Mouse (Mus musculus) midbrain, embryonic 14.5 days (tissue): ENCODE measurements around the gene Slc22a4. TPM values are rescaled to one million over a fixed set of nuclear protein-coding genes. Genes with fewer than 3 reads are reported as not detected.
"Not testable (repeated sequence)": the region's sequence is repeated elsewhere in the genome, so short reads cannot be mapped to it uniquely, and the experiment has no call there.

Experiments
- ATAC-seq: fragments of 200-750 bp; cut with Nextera tagmentation; 2 replicates; pipeline ENCODE4 v1.8.0; 2017; ENCODE audit warnings: moderate number of reproducible peaks, moderate library complexity; ENCODE audit not compliant: low FRiP score, low TSS enrichment
- DNase-seq: peaks from one replicate; pipeline ENCODE4 v3.0.0-alpha.2; 2015
- H3K27ac ChIP-seq: fragments of 300-500 bp; sonication (generic); replicated peaks from 2 replicates; pipeline ENCODE4 v1.5.1; 2014; ENCODE audit warnings: mild to moderate bottlenecking, low read depth, low read length, moderate library complexity
- H3K27me3 ChIP-seq: fragments of 300-500 bp; sonication (generic); 2 replicates; pipeline ENCODE4 v1.6.1; 2014; ENCODE audit warnings: low read length, control low read depth, mixed read lengths; ENCODE audit not compliant: control insufficient read depth, insufficient read depth
- H3K36me3 ChIP-seq: fragments of 300-500 bp; sonication (generic); 2 replicates; pipeline ENCODE4 v1.6.1; 2014; ENCODE audit warnings: low read length, control low read depth; ENCODE audit not compliant: control insufficient read depth, insufficient read depth
- H3K4me1 ChIP-seq: fragments of 300-500 bp; sonication (generic); 2 replicates; pipeline ENCODE4 v1.6.1; 2014; ENCODE audit warnings: mild to moderate bottlenecking, antibody characterized with exemption, low read length, control low read depth; ENCODE audit not compliant: control insufficient read depth, insufficient read depth
- H3K4me2 ChIP-seq: fragments of 300-500 bp; sonication (generic); 2 replicates; pipeline ENCODE4 v1.6.1; 2014; ENCODE audit warnings: mild to moderate bottlenecking, low read length, moderate library complexity
- H3K4me3 ChIP-seq: fragments of 300-500 bp; sonication (generic); replicated peaks from 2 replicates; pipeline ENCODE4 v1.5.1; 2014; ENCODE audit warnings: low read depth, low read length
- H3K9ac ChIP-seq: fragments of 300-500 bp; sonication (generic); replicated peaks from 2 replicates; pipeline ENCODE4 v1.6.1; 2014; ENCODE audit warnings: mild to moderate bottlenecking, low read length, moderate library complexity
- H3K9me3 ChIP-seq: fragments of 300-500 bp; sonication (generic); 2 replicates; pipeline ENCODE4 v1.6.1; 2016; ENCODE audit warnings: low read length, control low read depth, mixed read lengths; ENCODE audit not compliant: control insufficient read depth
- WGBS: fragments of 180-500 bp; shearing (Covaris S2); extraction: QIAGEN DNeasy Blood & Tissue Kit; methylation state at CpG from one replicate; pipeline ENCODE4 v1.1.7; 2014; 5-methylcytosine and 5-hydroxymethylcytosine counted together
- polyA plus RNA-seq: library from polyadenylated mRNA; unstranded; fragments of >200 nt; fragmentation: Nextera tagmentation; extraction: Ambion mirVana; gene quantifications from 2 replicates; pipeline ENCODE4 v1.2.1, GENCODE M21; 2014

The Slc22a4 gene
- polyA plus RNA-seq, 1 experiment from 2014 or later = 2.5 TPM

GRCm38 (mm10) chr11:53981396-53981795 is 46.5 kb downstream of the Slc22a4 start:
- Histone ChIP-seq H3K27me3 (peaks cover 11% of the 10 kb centered on the region; the same call in 1 of the 2 replicates), H3K9ac (no peak overlapping the region), H3K27ac (no peak overlapping the region), H3K9me3 (no peaks in the 10 kb centered on the region), H3K4me2 (no peak overlapping the region), H3K4me1 (peaks cover 7% of the 10 kb centered on the region; the same call in 1 of the 2 replicates), H3K36me3 (no peaks in the 10 kb centered on the region), H3K4me3 (no peak overlapping the region)
- ATAC-seq = no peak
- 93% methylated on average over 4 of the region's 4 CpGs for WGBS
- no peak for DNase-seq

GRCm38 (mm10) chr11:53979788-53980621 is 47.9 kb downstream of the Slc22a4 start, which contains the start of gene Slc22a21:
TSS of gene Slc22a21 (minus strand) at chr11:53980332.
- WGBS = 2% methylated on average over 73 of the region's 73 CpGs
- Histone ChIP-seq H3K27me3 (peaks cover 11% of the 10 kb centered on the region; the same call in 1 of the 2 replicates), H3K9me3 (no peaks in the 10 kb centered on the region), H3K36me3 (no peaks in the 10 kb centered on the region), H3K4me1 (peaks cover 7% of the 10 kb centered on the region; the same call in 1 of the 2 replicates), H3K27ac (no peak within 1 kb of the TSS), H3K4me2 (peak within 1 kb of the TSS; percentile 92), H3K4me3 (peak within 1 kb of the TSS; percentile 54), H3K9ac (peak within 1 kb of the TSS; percentile 48)
- ATAC-seq (peak; percentile 75), DNase-seq (peak; percentile 77)

GRCm38 (mm10) chr11:53979456-53979787 is 48.5 kb downstream of the Slc22a4 start:
- not testable (repeated sequence) for H3K36me3 ChIP-seq, DNase-seq, H3K4me1 ChIP-seq, H3K9me3 ChIP-seq, ATAC-seq, H3K27ac ChIP-seq
- Histone ChIP-seq H3K4me3 (peak overlapping the region; percentile 54), H3K27me3 (peaks cover 11% of the 10 kb centered on the region; the same call in 1 of the 2 replicates), H3K4me2 (peak overlapping the region; percentile 92), H3K9ac (peak overlapping the region; percentile 48)
- whole genome bisulfite sequencing = under 1% methylated on average over 23 of the region's 23 CpGs

GRCm38 (mm10) chr11:53977672-53978071 is 50.2 kb downstream of the Slc22a4 start:
- no peak overlapping the region for H3K4me3 ChIP-seq
- no peak overlapping the region for H3K9ac ChIP-seq
- H3K4me1 ChIP-seq = peaks cover 7% of the 10 kb centered on the region; the same call in 1 of the 2 replicates
- H3K27ac ChIP-seq = no peak overlapping the region
- peaks cover 11% of the 10 kb centered on the region; the same call in 1 of the 2 replicates for H3K27me3 ChIP-seq
- WGBS = 81% methylated on average over 3 of the region's 3 CpGs
- no peaks in the 10 kb centered on the region for H3K9me3 ChIP-seq
- H3K4me2 ChIP-seq = no peak overlapping the region
- no peaks in the 10 kb centered on the region for H3K36me3 ChIP-seq
- ATAC-seq (no peak), DNase-seq (peak; percentile 23)

GRCm38 (mm10) chr11:53975559-53975958 is 52.3 kb downstream of the Slc22a4 start:
- Histone ChIP-seq H3K4me3 (no peak overlapping the region), H3K4me2 (no peak overlapping the region), H3K36me3 (no peaks in the 10 kb centered on the region), H3K9me3 (no peaks in the 10 kb centered on the region), H3K27me3 (peaks cover 9% of the 10 kb centered on the region; the same call in 1 of the 2 replicates), H3K4me1 (peaks cover 7% of the 10 kb centered on the region; the same call in 1 of the 2 replicates), H3K9ac (no peak overlapping the region), H3K27ac (no peak overlapping the region)
- ATAC-seq (no peak), DNase-seq (no peak)

GRCm38 (mm10) chr11:53958984-53959383 is 68.9 kb downstream of the Slc22a4 start:
- no peaks in the 10 kb centered on the region for H3K36me3 ChIP-seq
- no peak for ATAC-seq
- DNase-seq = peak; percentile 3
- no peaks in the 10 kb centered on the region for H3K27me3 ChIP-seq
- H3K4me1 ChIP-seq = no peaks in the 10 kb centered on the region
- H3K27ac ChIP-seq = no peak overlapping the region
- 47% methylated on average over 3 of the region's 3 CpGs for WGBS
- no peak overlapping the region for H3K4me2 ChIP-seq
- no peak overlapping the region for H3K9ac ChIP-seq
- H3K4me3 ChIP-seq = no peak overlapping the region
- H3K9me3 ChIP-seq = no peaks in the 10 kb centered on the region

- not testable (repeated sequence) for H3K27me3 ChIP-seq, H3K4me3 ChIP-seq, H3K4me1 ChIP-seq, H3K9ac ChIP-seq, H3K9me3 ChIP-seq, DNase-seq, H3K27ac ChIP-seq, H3K4me2 ChIP-seq, ATAC-seq, H3K36me3 ChIP-seq
- 40% methylated on average over 4 of the region's 4 CpGs for WGBS
These were observed 69.7 kb downstream of the Slc22a4 start for GRCm38 (mm10) chr11:53958176-53958575.

GRCm38 (mm10) chr11:53956636-53957035 is 71.3 kb downstream of the Slc22a4 start:
- Histone ChIP-seq H3K4me1 (no peaks in the 10 kb centered on the region), H3K36me3 (no peaks in the 10 kb centered on the region), H3K4me2 (no peak overlapping the region), H3K9me3 (no peaks in the 10 kb centered on the region), H3K27me3 (no peaks in the 10 kb centered on the region), H3K4me3 (no peak overlapping the region), H3K27ac (no peak overlapping the region), H3K9ac (no peak overlapping the region)
- ATAC-seq (no peak), DNase-seq (no peak)
- 67% methylated on average over 1 of the region's 1 CpGs for WGBS

- Histone ChIP-seq H3K36me3 (no peaks in the 10 kb centered on the region), H3K4me1 (no peaks in the 10 kb centered on the region), H3K27ac (no peak overlapping the region), H3K9ac (no peak overlapping the region), H3K4me2 (no peak overlapping the region), H3K27me3 (no peaks in the 10 kb centered on the region), H3K4me3 (no peak overlapping the region), H3K9me3 (no peaks in the 10 kb centered on the region)
- DNase-seq (no peak), ATAC-seq (no peak)
- WGBS = 88% methylated on average over 3 of the region's 3 CpGs
These were observed 73.2 kb downstream of the Slc22a4 start for GRCm38 (mm10) chr11:53954653-53955052.
